Mouse (Mus musculus): ENCODE results near the gene Tuba1a. TPM values are rescaled to one million over a fixed set of nuclear protein-coding genes. Genes with fewer than 3 reads are reported as not detected.

Tuba1a gene
- polyA plus RNA-seq, 1 experiment from 2014 or later, result 602 TPM

DNA sequence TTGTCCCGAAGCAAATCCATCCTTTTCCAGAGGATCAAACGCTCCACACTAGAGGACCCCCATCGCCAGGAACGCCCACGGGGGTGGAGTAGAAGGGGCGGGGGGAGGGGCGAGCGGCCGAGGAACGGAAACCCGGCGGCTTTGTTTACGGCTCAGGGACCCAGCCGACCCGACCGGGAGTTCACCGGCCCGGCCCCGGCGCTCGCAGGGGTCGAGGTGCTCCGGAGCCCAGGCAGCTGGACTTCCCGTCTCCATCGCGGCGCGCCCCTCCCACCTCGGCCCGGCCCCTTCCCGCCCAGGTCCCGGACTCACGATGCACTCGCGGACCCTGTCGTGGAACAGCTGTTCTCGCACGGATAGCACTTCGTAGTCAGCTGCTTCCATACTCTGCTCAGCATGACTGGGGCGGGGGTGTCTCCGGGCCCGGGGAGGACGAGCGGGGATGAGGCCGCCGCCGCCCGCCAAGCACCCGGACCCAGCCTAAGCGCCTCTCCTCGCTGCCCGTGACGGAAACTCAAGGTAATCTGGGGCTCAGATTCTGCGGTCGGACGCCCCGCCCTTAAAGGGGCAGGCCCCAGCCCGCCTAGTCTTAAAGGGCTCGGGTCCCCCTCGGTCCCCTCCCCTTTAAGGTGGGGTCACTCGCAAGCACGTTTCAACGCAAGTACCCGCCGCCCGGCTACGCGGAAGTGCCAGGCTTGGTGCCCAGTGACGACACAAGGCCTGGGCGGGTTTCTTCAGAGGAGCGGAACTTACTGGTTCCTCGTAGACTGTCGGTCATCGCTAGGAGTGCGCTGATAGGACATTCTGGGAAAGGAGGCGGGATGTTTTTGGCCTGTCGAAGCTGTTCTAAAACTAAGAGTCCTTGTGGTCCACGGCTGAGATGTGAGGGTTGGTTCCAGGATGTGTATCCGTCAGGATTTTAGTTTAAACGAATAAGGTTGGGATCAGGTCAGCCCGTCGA, 35.7 kb downstream of the Tuba1a start, which contains the start of gene Lmbr1l:
Lmbr1l (minus strand) TSS at position 694 of the 961 bp plus-strand sequence.
- Histone ChIP-seq H3K4me1 (replicated peaks; ENCODE audit: control insufficient read depth, insufficient read depth) (no peaks in the 10 kb centered on the region), H3K27ac (replicated peaks) (peak within 1 kb of the TSS; percentile 96), H3K36me3 (ENCODE audit: control insufficient read depth, insufficient read depth, low read length) (no peaks in the 10 kb centered on the region), H3K9me3 (ENCODE audit: control insufficient read depth, low read length) (no peaks in the 10 kb centered on the region), H3K9ac (ENCODE audit: low read length) (peak within 1 kb of the TSS; percentile 85), H3K27me3 (ENCODE audit: control insufficient read depth, insufficient read depth, low read length) (no peaks in the 10 kb centered on the region), H3K4me2 (replicated peaks; ENCODE audit: low read depth) (peak within 1 kb of the TSS; percentile 79), H3K4me3 (ENCODE audit: low read depth, low read length) (peak within 1 kb of the TSS; percentile 90)
- DNase-seq (ENCODE audit: low spot score) (peak; percentile 99), ATAC-seq (ENCODE audit: low FRiP score, low TSS enrichment) (peak; percentile 99)
- under 1% methylated on average over 76 of the region's 82 CpGs for WGBS
- TF ChIP-seq EP300 (optimal IDR thresholded peaks at IDR 0.05), result no peak
- TF ChIP-seq CTCF (IDR thresholded peaks at IDR 0.05; ENCODE audit: low read depth), result 0 out of 2 replicates have a peak, but pooled peaks have one; percentile 2

GRCm38 (mm10) chr15:98917091-98917490, 36.4 kb downstream of the Tuba1a start:
- H3K9me3 ChIP-seq (ENCODE audit: control insufficient read depth, low read length), result no peaks in the 10 kb centered on the region
- H3K36me3 ChIP-seq (ENCODE audit: control insufficient read depth, insufficient read depth, low read length), result 0 out of 2 replicates have a peak, but pooled peaks cover 3% of the 10 kb centered on the region
- WGBS, result 0% methylated on average over 13 of the region's 14 CpGs
- DNase-seq (ENCODE audit: low spot score), result peak; percentile 54
- H3K4me2 ChIP-seq (replicated peaks; ENCODE audit: low read depth), result peak overlapping the region; percentile 79
- H3K4me1 ChIP-seq (replicated peaks; ENCODE audit: control insufficient read depth, insufficient read depth), result no peaks in the 10 kb centered on the region
- H3K9ac ChIP-seq (ENCODE audit: low read length), result peak overlapping the region; percentile 85
- no peak for ATAC-seq (ENCODE audit: low FRiP score, low TSS enrichment)
- H3K4me3 ChIP-seq (ENCODE audit: low read depth, low read length), result peak overlapping the region; percentile 90
- TF ChIP-seq EP300 (optimal IDR thresholded peaks at IDR 0.05) (no peak), CTCF (IDR thresholded peaks at IDR 0.05; ENCODE audit: low read depth) (no peak)
- no peaks in the 10 kb centered on the region for H3K27me3 ChIP-seq (ENCODE audit: control insufficient read depth, insufficient read depth, low read length)
- H3K27ac ChIP-seq (replicated peaks), result peak overlapping the region; percentile 96

DNA sequence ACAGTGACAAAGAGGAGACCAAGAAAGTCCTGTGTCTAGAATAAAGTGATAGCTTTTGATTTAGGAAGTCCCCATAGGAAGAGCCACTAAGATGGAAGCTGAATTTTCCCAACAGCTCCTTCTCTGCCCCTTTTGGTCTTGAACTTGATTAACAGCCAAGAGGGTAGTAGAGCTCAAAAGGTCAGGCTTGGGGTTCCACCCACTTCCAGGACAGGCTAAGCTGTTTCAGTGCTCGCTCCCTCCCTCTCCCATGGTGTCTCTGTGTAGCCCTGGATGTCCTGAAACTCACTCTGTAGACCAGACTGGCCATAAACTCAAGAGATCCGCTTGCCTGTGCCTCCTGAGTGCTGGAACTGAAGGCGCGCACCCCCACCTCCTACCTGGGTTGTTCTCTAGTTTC, 37.5 kb downstream of the Tuba1a start:
- no peak for ATAC-seq (ENCODE audit: low FRiP score, low TSS enrichment)
- DNase-seq (ENCODE audit: low spot score), result no peak
- TF ChIP-seq CTCF (IDR thresholded peaks at IDR 0.05; ENCODE audit: low read depth) (no peak), EP300 (optimal IDR thresholded peaks at IDR 0.05) (no peak)
- Histone ChIP-seq H3K9me3 (ENCODE audit: control insufficient read depth, low read length) (no peaks in the 10 kb centered on the region), H3K4me1 (replicated peaks; ENCODE audit: control insufficient read depth, insufficient read depth) (no peaks in the 10 kb centered on the region), H3K9ac (ENCODE audit: low read length) (peak overlapping the region; percentile 85; the same call in 1 of the 2 replicates), H3K36me3 (ENCODE audit: control insufficient read depth, insufficient read depth, low read length) (peaks cover 6% of the 10 kb centered on the region; the same call in 1 of the 2 replicates), H3K27me3 (ENCODE audit: control insufficient read depth, insufficient read depth, low read length) (no peaks in the 10 kb centered on the region), H3K4me2 (replicated peaks; ENCODE audit: low read depth) (peak overlapping the region; percentile 79; the same call in 1 of the 2 replicates), H3K27ac (replicated peaks) (no peak overlapping the region), H3K4me3 (ENCODE audit: low read depth, low read length) (no peak overlapping the region)
- WGBS, result 88% methylated on average over 4 of the region's 4 CpGs

DNA sequence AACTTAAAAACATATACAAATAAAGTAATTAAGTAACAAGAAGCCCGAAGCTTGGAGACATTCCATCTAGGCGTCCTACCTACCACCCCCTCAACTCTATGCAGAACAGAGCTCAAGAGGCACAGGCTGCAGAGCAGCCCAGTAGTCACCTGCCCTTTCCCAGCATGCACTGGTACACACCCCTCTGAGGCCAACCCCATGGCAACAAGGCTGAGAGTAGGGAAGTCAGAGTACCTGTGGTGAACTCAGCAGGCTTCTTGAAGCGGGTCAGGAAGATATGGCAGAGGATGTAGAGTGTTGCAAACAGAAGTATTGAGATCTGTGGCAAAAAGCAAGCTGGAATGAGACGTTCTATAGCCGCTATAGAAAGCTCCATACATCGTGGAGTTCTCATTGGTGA, 38.6 kb downstream of the Tuba1a start:
- Histone ChIP-seq H3K4me1 (replicated peaks; ENCODE audit: control insufficient read depth, insufficient read depth) (no peaks in the 10 kb centered on the region), H3K9ac (ENCODE audit: low read length) (no peak overlapping the region), H3K9me3 (ENCODE audit: control insufficient read depth, low read length) (no peaks in the 10 kb centered on the region), H3K36me3 (ENCODE audit: control insufficient read depth, insufficient read depth, low read length) (peaks cover 6% of the 10 kb centered on the region; the same call in 1 of the 2 replicates), H3K27ac (replicated peaks) (no peak overlapping the region), H3K4me3 (ENCODE audit: low read depth, low read length) (no peak overlapping the region), H3K27me3 (ENCODE audit: control insufficient read depth, insufficient read depth, low read length) (no peaks in the 10 kb centered on the region), H3K4me2 (replicated peaks; ENCODE audit: low read depth) (no peak overlapping the region)
- WGBS, result 90% methylated on average over 6 of the region's 6 CpGs
- DNase-seq (ENCODE audit: low spot score), result no peak
- no peak for ATAC-seq (ENCODE audit: low FRiP score, low TSS enrichment)
- TF ChIP-seq EP300 (optimal IDR thresholded peaks at IDR 0.05) (no peak), CTCF (IDR thresholded peaks at IDR 0.05; ENCODE audit: low read depth) (no peak)

GRCm38 (mm10) chr15:98904692-98905091, 48.8 kb downstream of the Tuba1a start:
- DNase-seq (ENCODE audit: low spot score) (peak; percentile 35), ATAC-seq (ENCODE audit: low FRiP score, low TSS enrichment) (no peak)
- no peaks in the 10 kb centered on the region for H3K27me3 ChIP-seq (ENCODE audit: control insufficient read depth, insufficient read depth, low read length)
- peaks cover 5% of the 10 kb centered on the region for H3K36me3 ChIP-seq (ENCODE audit: control insufficient read depth, insufficient read depth, low read length)
- no peak for TF ChIP-seq EP300 (optimal IDR thresholded peaks at IDR 0.05)
- peak; percentile 78 for TF ChIP-seq CTCF (IDR thresholded peaks at IDR 0.05; ENCODE audit: low read depth)
- no peaks in the 10 kb centered on the region for H3K4me1 ChIP-seq (replicated peaks; ENCODE audit: control insufficient read depth, insufficient read depth)
- no peaks in the 10 kb centered on the region for H3K9me3 ChIP-seq (ENCODE audit: control insufficient read depth, low read length)
- no peak overlapping the region for H3K27ac ChIP-seq (replicated peaks)
- H3K4me2 ChIP-seq (replicated peaks; ENCODE audit: low read depth), result no peak overlapping the region
- H3K4me3 ChIP-seq (ENCODE audit: low read depth, low read length), result no peak overlapping the region
- no peak overlapping the region for H3K9ac ChIP-seq (ENCODE audit: low read length)
- 30% methylated on average over 10 of the region's 10 CpGs for WGBS

Data from stomach, postnatal 0 days (tissue).